Mouse (Mus musculus): ENCODE measurements around the gene Ropn1l. TPM values are rescaled to one million over a fixed set of nuclear protein-coding genes. Genes with fewer than 3 reads are reported as not detected.

Ropn1l gene
- polyA plus RNA-seq, 1 experiment, result 10.3 TPM

DNA sequence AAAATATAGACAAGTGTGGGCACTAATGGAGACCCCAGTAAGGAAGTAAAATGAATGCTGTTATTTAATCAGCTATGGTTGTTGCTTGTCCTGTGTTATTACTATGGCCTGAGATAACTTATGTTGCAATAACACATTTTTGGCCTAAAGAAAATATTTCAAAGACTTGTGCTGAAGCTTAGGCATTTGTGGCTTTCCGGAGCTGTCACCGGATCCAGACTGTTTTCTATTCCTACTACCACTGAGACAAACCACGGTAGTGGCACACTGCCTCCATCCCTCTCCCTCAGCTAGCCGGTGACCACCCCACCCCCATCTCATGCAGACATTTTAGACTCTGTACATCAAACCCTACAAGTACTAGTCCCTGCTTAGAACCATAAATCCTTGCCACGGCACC lies 15.3 kb upstream of the Ropn1l start:
- H3K36me3 ChIP-seq (ENCODE audit: control insufficient read depth, insufficient read depth), result peaks cover 53% of the 10 kb centered on the region
- no peak overlapping the region for H3K4me2 ChIP-seq (ENCODE audit: low read depth)
- no peak overlapping the region for H3ac ChIP-seq (ENCODE audit: control insufficient read depth, insufficient read length)
- H3K27me3 ChIP-seq (ENCODE audit: control insufficient read depth, insufficient read depth, insufficient read length), result no peaks in the 10 kb centered on the region
- H3K4me3 ChIP-seq, result no peak overlapping the region
- no peaks in the 10 kb centered on the region for H3K79me2 ChIP-seq (ENCODE audit: control insufficient read depth, insufficient read depth)
- TF ChIP-seq MYOD1 (IDR thresholded peaks at IDR 0.05; ENCODE audit: control insufficient read depth in 1 of 3, insufficient read length in 2 of 3, low read depth in 2 of 3) (no peak), SRF (IDR thresholded peaks at IDR 0.05; ENCODE audit: control insufficient read depth, insufficient read length, low read depth) (no peak), E2F4 (IDR thresholded peaks at IDR 0.05; ENCODE audit: insufficient read depth) (no peak), TCF12 (IDR thresholded peaks at IDR 0.05; ENCODE audit: insufficient read depth, poor library complexity, severe bottlenecking) (no peak), MAX (IDR thresholded peaks at IDR 0.05; ENCODE audit: low read depth) (no peak), USF1 (IDR thresholded peaks at IDR 0.05; ENCODE audit: low read depth) (no peak), TCF3 (IDR thresholded peaks at IDR 0.05; ENCODE audit: insufficient read length, low read depth) (no peak), POLR2AphosphoS2 (IDR thresholded peaks at IDR 0.05; ENCODE audit: insufficient read length, low read depth) (no peak), MYOG (IDR thresholded peaks at IDR 0.05; ENCODE audit: control insufficient read depth in 1 of 3, insufficient read depth in 1 of 3, insufficient read length in 2 of 3, low read depth in 2 of 3) (no peak), CEBPB (IDR thresholded peaks at IDR 0.05; ENCODE audit: insufficient read depth, poor library complexity, severe bottlenecking) (no peak), POLR2A (IDR thresholded peaks at IDR 0.05; ENCODE audit: insufficient read length, low read depth) (no peak), REST (IDR thresholded peaks at IDR 0.05; ENCODE audit: insufficient read depth, insufficient read length) (no peak)

DNA sequence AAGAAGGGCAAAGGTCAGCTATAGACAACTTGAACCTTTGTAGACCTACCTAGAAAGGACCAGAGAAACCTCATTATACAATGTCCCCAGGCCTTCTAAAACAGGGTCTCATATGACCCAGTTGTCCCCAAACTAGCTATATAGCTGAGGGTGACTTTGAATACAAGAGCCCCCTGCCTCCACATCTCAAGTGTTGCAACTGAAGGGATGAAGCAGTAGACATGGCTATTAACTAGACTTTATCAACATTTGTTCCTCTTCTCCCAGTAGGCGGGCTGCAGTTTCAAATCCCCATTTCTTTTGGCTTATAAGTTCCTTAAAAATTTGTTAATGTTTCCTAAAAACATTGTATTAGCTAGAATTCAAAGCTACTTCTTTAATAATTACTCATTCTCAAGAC lies 13.2 kb upstream of the Ropn1l start:
- H3K36me3 ChIP-seq (ENCODE audit: control insufficient read depth, insufficient read depth), result peaks cover 71% of the 10 kb centered on the region
- no peaks in the 10 kb centered on the region for H3K27me3 ChIP-seq (ENCODE audit: control insufficient read depth, insufficient read depth, insufficient read length)
- H3K79me2 ChIP-seq (ENCODE audit: control insufficient read depth, insufficient read depth), result no peaks in the 10 kb centered on the region
- TF ChIP-seq MAX (IDR thresholded peaks at IDR 0.05; ENCODE audit: low read depth), result no peak
- no peak for TF ChIP-seq USF1 (IDR thresholded peaks at IDR 0.05; ENCODE audit: low read depth)
- TF ChIP-seq TCF12 (IDR thresholded peaks at IDR 0.05; ENCODE audit: insufficient read depth, poor library complexity, severe bottlenecking), result no peak
- no peak for TF ChIP-seq MYOD1 (IDR thresholded peaks at IDR 0.05; ENCODE audit: control insufficient read depth in 1 of 3, insufficient read length in 2 of 3, low read depth in 2 of 3)
- TF ChIP-seq CEBPB (IDR thresholded peaks at IDR 0.05; ENCODE audit: insufficient read depth, poor library complexity, severe bottlenecking), result no peak
- no peak for TF ChIP-seq SRF (IDR thresholded peaks at IDR 0.05; ENCODE audit: control insufficient read depth, insufficient read length, low read depth)
- no peak for TF ChIP-seq MYOG (IDR thresholded peaks at IDR 0.05; ENCODE audit: control insufficient read depth in 1 of 3, insufficient read depth in 1 of 3, insufficient read length in 2 of 3, low read depth in 2 of 3)
- no peak for TF ChIP-seq TCF3 (IDR thresholded peaks at IDR 0.05; ENCODE audit: insufficient read length, low read depth)
- no peak for TF ChIP-seq E2F4 (IDR thresholded peaks at IDR 0.05; ENCODE audit: insufficient read depth)
- no peak for TF ChIP-seq POLR2AphosphoS2 (IDR thresholded peaks at IDR 0.05; ENCODE audit: insufficient read length, low read depth)
- no peak for TF ChIP-seq POLR2A (IDR thresholded peaks at IDR 0.05; ENCODE audit: insufficient read length, low read depth)
- TF ChIP-seq REST (IDR thresholded peaks at IDR 0.05; ENCODE audit: insufficient read depth, insufficient read length), result no peak
- no peak overlapping the region for H3ac ChIP-seq (ENCODE audit: control insufficient read depth, insufficient read length)
- H3K4me3 ChIP-seq, result no peak overlapping the region
- H3K4me2 ChIP-seq (ENCODE audit: low read depth), result no peak overlapping the region

DNA sequence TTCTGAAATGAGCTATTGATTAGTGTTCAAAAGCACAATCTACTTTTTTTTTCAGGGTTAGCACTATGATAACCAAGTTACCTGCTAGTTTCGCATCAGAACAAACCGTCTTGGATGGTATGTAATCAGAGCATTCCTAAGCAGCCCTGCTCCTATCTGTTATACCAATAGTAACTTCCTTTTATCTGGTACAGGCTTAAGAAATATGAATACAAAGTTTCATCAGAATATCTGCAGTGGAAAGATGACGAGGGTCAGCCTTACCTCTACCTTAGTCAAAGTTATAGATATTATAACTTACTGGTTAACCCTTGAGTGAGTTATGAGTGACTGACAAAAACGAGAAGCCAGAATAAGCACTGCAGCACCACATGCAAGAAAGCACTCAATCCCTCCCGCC lies 12.8 kb upstream of the Ropn1l start:
- Histone ChIP-seq H3ac (ENCODE audit: control insufficient read depth, insufficient read length) (no peak overlapping the region), H3K4me2 (ENCODE audit: low read depth) (no peak overlapping the region), H3K4me3 (no peak overlapping the region), H3K79me2 (ENCODE audit: control insufficient read depth, insufficient read depth) (no peaks in the 10 kb centered on the region), H3K36me3 (ENCODE audit: control insufficient read depth, insufficient read depth) (peaks cover 71% of the 10 kb centered on the region), H3K27me3 (ENCODE audit: control insufficient read depth, insufficient read depth, insufficient read length) (no peaks in the 10 kb centered on the region)
- TF ChIP-seq E2F4 (IDR thresholded peaks at IDR 0.05; ENCODE audit: insufficient read depth) (no peak), MYOD1 (IDR thresholded peaks at IDR 0.05; ENCODE audit: control insufficient read depth in 1 of 3, insufficient read length in 2 of 3, low read depth in 2 of 3) (no peak), TCF3 (IDR thresholded peaks at IDR 0.05; ENCODE audit: insufficient read length, low read depth) (no peak), MAX (IDR thresholded peaks at IDR 0.05; ENCODE audit: low read depth) (no peak), USF1 (IDR thresholded peaks at IDR 0.05; ENCODE audit: low read depth) (no peak), SRF (IDR thresholded peaks at IDR 0.05; ENCODE audit: control insufficient read depth, insufficient read length, low read depth) (no peak), REST (IDR thresholded peaks at IDR 0.05; ENCODE audit: insufficient read depth, insufficient read length) (no peak), MYOG (IDR thresholded peaks at IDR 0.05; ENCODE audit: control insufficient read depth in 1 of 3, insufficient read depth in 1 of 3, insufficient read length in 2 of 3, low read depth in 2 of 3) (no peak), CEBPB (IDR thresholded peaks at IDR 0.05; ENCODE audit: insufficient read depth, poor library complexity, severe bottlenecking) (no peak), POLR2A (IDR thresholded peaks at IDR 0.05; ENCODE audit: insufficient read length, low read depth) (no peak), POLR2AphosphoS2 (IDR thresholded peaks at IDR 0.05; ENCODE audit: insufficient read length, low read depth) (no peak), TCF12 (IDR thresholded peaks at IDR 0.05; ENCODE audit: insufficient read depth, poor library complexity, severe bottlenecking) (no peak)

DNA sequence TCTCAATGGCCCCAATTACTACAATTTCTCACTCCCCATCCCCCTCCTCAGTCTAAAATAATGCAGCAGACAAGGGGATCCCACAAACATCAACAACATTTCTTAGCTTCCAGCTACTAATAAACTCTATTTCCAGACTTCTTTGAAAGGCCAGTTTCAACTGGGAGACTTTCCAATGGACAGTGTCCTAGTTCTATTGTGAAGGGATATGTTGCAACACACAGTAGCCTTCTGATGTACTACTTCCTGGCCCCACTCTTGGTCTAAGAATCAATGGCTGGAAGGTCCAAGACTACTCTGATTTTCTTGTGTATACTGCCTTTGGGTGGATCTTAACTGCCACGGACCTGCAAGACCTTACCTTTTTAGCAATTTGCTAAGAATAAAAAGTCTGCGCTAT lies 12.3 kb upstream of the Ropn1l start:
- Histone ChIP-seq H3K79me2 (ENCODE audit: control insufficient read depth, insufficient read depth) (no peaks in the 10 kb centered on the region), H3K4me2 (ENCODE audit: low read depth) (no peak overlapping the region), H3ac (ENCODE audit: control insufficient read depth, insufficient read length) (no peak overlapping the region), H3K36me3 (ENCODE audit: control insufficient read depth, insufficient read depth) (peaks cover 75% of the 10 kb centered on the region), H3K27me3 (ENCODE audit: control insufficient read depth, insufficient read depth, insufficient read length) (no peaks in the 10 kb centered on the region), H3K4me3 (no peak overlapping the region)
- TF ChIP-seq MYOG (IDR thresholded peaks at IDR 0.05; ENCODE audit: control insufficient read depth in 1 of 3, insufficient read depth in 1 of 3, insufficient read length in 2 of 3, low read depth in 2 of 3) (no peak), TCF12 (IDR thresholded peaks at IDR 0.05; ENCODE audit: insufficient read depth, poor library complexity, severe bottlenecking) (no peak), SRF (IDR thresholded peaks at IDR 0.05; ENCODE audit: control insufficient read depth, insufficient read length, low read depth) (no peak), USF1 (IDR thresholded peaks at IDR 0.05; ENCODE audit: low read depth) (no peak)

DNA sequence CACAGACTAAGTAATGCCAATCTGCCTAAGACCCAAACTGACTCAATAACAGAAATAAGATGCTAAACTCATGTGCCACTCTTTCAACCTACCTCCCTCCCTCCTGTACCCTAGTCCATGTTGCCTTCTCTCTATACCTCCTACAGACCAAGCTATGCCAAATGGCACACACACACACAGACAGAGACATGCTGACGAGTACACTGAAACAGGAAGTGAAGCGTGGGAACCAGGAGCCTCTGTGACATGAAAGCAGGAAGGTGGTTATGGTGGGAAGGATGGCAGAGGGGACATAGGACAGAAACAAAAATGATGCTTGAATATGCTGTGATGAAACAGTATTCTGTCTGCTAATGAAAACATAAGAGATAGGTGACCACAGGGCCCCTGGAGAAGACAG lies 7.0 kb upstream of the Ropn1l start:
- TF ChIP-seq E2F4 (IDR thresholded peaks at IDR 0.05; ENCODE audit: insufficient read depth) (no peak), MYOG (IDR thresholded peaks at IDR 0.05; ENCODE audit: control insufficient read depth in 1 of 3, insufficient read depth in 1 of 3, insufficient read length in 2 of 3, low read depth in 2 of 3) (no peak), SRF (IDR thresholded peaks at IDR 0.05; ENCODE audit: control insufficient read depth, insufficient read length, low read depth) (no peak)
- H3K36me3 ChIP-seq (ENCODE audit: control insufficient read depth, insufficient read depth), result peaks cover 81% of the 10 kb centered on the region
- no peak overlapping the region for H3K4me3 ChIP-seq
- no peaks in the 10 kb centered on the region for H3K79me2 ChIP-seq (ENCODE audit: control insufficient read depth, insufficient read depth)
- H3ac ChIP-seq (ENCODE audit: control insufficient read depth, insufficient read length), result no peak overlapping the region
- no peaks in the 10 kb centered on the region for H3K27me3 ChIP-seq (ENCODE audit: control insufficient read depth, insufficient read depth, insufficient read length)
- H3K4me2 ChIP-seq (ENCODE audit: low read depth), result no peak overlapping the region

All from myocyte (in vitro differentiated cells).